Mouse (Mus musculus) kidney, adult 8-10 months (tissue): ENCODE results near the gene Sox21.

ENCODE experiments used
- DNase-seq, 2 experiments: peaks; one replicate each; pipeline ENCODE4 v3.0.0; 2022

The Sox21 gene

GRCm38 (mm10) chr14:118236886-118237289 is at the start of gene Sox21:
Gene Sox21 (minus strand): TSS chr14:118237030.
- DNase-seq, result peak; percentile 35 to 39

DNA sequence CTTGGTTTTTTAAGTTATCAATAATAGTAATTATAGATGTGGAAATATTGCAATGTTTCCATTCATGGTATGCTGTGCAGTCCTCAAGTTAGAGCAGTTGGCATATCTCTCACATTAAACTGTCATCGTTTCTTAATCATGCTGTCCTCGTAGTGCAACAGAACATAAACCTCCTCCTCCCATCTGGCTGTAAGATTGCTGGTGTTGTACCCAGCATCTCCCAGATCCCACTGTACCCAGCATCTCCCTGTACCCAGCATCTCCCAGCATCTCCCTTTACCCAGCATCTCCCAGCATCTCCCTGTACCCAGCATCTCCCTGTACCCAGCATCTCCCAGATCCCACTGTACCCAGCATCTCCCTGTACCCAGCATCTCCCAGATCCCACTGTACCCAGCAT is 49.3 kb upstream of the Sox21 start:
- DNase-seq, result no peak

DNA sequence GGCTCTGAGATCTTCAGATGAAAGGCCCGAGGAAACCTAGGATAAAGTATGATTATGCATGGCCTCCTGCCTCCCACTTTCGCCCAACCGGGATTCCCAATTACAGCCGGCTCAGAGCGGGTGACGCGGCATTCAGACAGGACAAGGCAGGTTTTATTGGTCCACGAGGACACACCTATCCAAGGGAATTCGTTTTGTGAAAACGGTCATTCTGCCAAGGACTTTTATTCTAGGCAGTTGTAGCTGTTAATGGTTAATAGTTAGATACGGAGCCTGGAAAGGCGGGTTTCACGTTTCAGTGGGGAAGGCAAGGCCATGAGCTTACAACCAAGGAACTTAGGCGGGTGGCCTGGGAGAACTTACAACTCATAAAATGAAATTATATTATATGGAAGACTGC is 46.1 kb upstream of the Sox21 start:
- peak; percentile 39 to 70 for DNase-seq

- no peak for DNase-seq
These were observed 45.4 kb upstream of the Sox21 start for GRCm38 (mm10) chr14:118282272-118282671.

DNA sequence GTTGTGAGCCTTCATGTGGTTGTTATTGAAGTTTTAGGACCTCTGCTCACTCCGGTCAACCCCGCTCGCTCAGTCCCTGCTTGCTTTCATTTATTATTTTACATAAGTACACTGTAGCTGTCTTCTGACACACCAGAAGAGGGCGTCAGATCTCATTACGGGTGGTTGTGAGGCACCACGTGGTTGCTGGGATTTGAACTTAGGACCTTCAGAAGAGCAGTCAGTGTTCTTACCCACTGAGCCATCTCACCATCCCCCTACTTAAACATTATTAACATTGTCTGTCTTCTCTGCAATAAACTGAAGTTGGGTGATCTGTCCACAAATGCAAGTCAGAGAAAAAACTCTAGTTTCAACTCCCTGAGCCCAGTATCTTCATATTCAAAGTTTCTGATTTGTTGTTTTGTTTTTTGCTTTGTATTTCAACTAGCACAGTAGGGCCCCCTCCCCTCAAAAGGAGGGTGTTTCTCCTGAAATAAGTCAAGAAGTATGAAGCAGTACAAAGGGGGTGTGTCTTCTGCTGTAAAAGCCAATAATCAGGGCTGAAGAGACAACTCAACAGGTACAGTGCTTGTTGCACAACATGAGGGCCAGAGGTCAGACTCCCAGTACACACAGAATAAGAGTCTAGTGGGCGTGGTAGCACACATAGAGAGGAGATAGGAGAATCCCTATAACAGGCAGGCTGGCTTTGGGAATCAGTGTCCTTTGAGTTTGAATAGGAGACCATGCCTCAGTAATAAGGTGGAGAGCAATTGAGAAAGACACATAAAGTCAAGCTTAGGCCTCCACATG is 41.1 kb upstream of the Sox21 start:
- no peak for DNase-seq

DNA sequence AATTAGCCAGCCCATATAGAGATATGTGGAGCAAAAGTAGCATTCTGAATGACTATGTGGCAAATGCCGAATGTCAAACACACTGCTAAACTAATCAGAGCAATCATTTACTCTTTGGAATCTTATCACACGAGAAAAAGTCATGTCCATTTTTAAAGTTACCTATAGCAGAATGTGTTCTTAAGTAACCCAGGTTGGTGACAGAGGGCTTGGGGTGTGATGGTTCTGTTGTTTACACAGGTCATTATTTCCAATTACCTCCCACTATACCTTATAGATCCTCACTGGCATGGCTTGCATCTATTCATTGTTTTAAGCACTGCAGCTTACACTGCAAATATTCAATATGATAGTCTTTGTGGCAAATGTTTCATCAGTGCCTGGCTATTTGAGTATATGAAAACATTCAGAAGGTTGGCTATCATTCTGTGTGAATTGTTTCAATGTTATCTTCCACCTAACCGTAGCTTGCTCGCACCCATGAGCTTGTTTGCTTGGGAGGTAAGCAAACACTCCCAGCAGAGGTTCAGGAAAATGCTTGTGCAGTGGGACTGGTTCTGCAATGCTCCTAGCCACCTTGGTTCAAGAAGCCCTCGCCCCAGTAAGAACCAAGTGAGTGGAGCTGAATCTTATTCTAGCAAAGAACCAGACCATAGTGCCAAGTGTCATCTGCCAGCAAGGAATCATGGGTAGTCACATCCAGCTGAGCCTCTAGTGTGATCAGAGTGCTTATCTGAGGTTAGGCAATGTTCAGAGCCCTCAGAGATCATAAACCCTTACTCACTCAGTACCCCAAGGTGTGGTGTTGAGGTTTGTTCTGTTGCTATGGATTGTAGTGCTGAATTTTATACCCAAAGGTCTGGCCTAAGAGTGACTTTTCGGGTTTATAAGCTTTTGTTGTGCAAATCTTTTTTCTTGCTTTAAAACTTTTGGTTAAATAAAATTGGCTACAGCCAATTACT is 36.0 kb upstream of the Sox21 start:
- DNase-seq, result no peak

- DNase-seq, result no peak
These were observed 32.0 kb upstream of the Sox21 start for GRCm38 (mm10) chr14:118268849-118269248.

DNA sequence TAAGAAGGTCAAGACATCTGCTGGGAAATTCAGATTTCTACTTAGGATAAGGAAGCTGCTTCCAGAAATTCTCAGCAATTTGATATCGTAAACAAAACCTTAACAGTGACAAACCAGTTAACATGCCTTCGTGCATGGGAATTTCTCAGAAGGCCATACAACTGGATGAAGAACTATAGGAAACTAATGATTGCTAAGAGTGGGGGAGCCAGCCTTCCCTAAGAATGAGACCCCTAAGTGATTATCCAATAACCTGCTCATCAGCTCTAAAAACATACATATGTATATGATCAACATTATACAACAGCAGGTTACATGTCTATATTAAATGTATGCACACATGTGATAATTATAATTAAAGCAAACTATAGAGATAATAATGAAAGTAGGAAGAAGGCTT is 29.8 kb upstream of the Sox21 start, which contains the start of gene Gm9376:
Gene Gm9376 (plus strand): TSS at position 301 of the 400 bp plus-strand sequence.
- no peak for DNase-seq

DNA sequence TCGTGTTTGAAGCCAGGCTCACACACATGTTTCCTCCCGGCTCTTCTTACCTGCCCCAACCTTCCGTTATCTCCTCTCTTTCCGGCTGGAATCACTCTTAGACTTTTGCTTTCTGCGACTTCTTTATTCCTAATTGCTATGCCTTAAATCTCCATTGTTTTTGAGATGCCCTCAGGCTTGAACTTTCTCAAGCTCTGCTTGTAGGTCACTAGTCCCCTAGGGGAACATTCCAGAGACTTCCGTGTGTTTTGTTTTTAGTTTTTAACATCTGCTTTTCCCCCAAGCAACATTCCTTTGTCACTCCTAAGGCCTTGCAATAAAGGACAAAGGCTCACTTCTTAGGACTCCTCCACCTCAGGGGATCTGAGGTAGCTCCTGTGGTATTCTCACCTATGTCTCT is 16.6 kb upstream of the Sox21 start:
- no peak for DNase-seq

DNA sequence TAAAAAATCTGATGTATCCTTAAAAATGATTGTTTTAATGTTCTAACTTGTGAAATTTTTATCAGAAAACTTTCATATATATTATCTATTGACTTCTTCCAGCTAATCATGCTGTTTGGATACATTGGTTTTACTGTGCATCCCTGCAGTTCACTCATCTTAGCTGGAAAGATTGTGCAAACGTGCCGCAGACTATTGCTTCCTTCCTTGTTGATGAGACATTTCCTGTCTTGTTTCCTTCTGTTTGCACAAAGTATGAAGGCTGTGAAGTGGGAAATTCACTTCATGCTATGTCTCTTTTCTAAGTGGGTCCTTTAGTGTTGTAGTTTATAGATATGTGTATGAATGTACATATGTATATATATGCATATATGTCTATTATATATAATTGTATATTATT is 4.6 kb upstream of the Sox21 start:
- DNase-seq, result no peak

- DNase-seq, result no peak
These were observed 2.5 kb upstream of the Sox21 start for GRCm38 (mm10) chr14:118239351-118239750.

- no peak for DNase-seq
These were observed 956 bp upstream of the Sox21 start for GRCm38 (mm10) chr14:118237786-118238185.

DNA sequence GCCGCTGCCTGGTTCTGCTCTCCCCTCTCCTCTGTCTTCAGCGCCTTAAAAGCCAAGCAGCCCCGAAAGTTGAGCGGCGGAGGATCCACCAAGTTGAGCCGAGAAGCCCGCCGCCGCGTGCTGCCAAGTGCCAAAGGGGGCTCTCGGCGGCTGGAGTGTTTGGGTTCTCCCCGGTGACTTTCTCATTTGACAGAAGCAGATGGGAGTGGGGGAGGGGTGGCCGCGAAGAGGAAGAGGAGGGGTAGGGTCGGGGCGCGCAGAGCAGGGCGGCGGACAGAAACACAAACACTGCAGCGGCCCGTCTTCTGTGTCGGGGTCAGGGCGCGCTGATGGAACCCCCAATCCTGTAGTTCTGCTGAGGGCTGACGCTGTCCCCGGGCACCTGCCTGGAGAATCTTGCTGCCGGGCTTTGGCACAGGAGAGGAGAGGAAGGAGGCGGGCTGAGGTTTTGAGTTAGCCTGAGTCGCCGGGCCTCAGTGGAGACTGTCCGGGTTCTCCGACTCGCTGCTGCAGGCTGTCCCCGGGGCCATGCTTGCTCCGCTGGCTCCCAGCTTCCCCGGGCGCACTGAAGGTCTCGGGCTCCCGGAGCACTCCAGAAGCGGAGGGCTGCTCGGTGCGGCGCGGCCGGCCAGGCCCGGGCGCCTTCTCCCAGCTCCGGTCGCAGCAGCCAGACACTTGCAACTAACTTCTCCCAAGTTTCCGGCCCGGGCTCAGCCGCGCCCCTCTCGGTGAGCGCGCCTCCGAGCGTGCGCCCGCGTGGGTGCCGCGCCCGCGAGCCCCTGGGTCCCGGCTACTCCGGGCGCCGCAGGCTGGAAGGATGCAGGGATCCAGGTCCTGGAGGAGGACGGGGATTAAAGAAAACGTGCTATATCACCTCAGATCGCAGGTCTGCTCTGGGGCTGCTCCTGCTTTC is 601 bp downstream of the Sox21 start:
- DNase-seq, result no peak

- no peak for DNase-seq
These were observed 1.4 kb downstream of the Sox21 start for GRCm38 (mm10) chr14:118235361-118235972.

GRCm38 (mm10) chr14:118234541-118235210 is 2.2 kb downstream of the Sox21 start:
- DNase-seq, result no peak

GRCm38 (mm10) chr14:118233786-118234540 is 2.9 kb downstream of the Sox21 start:
- DNase-seq, result no peak

GRCm38 (mm10) chr14:118232381-118232970 is 4.4 kb downstream of the Sox21 start:
- no peak for DNase-seq

GRCm38 (mm10) chr14:118226471-118227155 is 10.2 kb downstream of the Sox21 start:
- DNase-seq, result no peak

DNA sequence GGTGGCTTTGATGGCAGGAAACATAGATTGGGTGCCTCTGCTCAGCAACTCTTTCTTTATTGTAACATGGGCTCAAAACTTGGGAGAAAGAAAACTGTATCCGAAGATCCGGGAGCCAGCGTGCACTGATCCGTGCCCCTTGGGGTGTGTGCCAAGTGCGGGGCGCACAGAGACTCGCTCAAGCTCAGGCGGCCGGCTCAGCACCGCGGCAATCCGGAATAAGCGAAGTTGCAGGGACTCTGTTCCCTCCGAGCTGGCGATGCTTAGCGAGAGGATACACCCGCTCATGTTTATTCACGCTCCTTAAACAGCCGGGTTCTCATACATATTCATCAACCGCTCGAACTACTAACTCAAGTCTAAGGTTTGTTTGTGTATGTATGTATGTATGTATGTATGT is 10.9 kb downstream of the Sox21 start:
- peak in 1 of 2 experiments; percentile 18 for DNase-seq
